Mouse (Mus musculus): ENCODE measurements around the gene Mmp8.

DNA sequence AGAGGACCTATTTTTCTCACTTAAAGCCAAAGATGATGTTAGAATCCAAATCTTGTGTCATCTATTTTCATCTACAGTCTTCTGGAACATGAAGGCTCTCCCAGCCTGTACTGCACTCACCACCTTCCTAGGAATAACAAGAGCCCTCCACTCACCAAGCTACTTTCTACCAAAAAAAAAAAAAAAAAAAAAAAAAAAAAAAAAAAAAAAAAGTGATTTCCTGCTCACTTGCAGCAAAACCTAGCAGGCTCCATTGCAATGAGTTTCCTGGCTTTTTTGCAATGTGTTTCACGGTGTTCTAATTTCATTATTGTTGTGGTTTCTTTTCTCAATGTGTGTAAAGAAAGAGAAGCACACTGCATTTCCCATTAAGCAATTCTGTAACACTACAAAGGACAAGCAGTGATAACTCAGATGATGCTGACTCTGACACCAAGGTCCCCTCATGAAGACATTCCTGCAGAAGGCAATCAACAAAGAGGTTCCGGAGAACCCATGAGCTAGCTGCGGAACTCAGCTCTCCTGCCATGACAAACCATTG lies 35.1 kb downstream of the Mmp8 start:
- no peak for TF ChIP-seq CTCF (IDR thresholded peaks at IDR 0.05; ENCODE audit: borderline replicate concordance, insufficient read depth, low read length)
- no peak for TF ChIP-seq POLR2A (IDR thresholded peaks at IDR 0.05; ENCODE audit: low read depth, low read length)

Data from embryonic fibroblast, embryonic 13.5 days (primary cell).